Mouse (Mus musculus): ENCODE results near the gene Mup21. TPM values are rescaled to one million over a fixed set of nuclear protein-coding genes. Genes with fewer than 3 reads are reported as not detected.
"Not testable (repeated sequence)": the region's sequence is repeated elsewhere in the genome, so short reads cannot be mapped to it uniquely, and the experiment has no call there.

Gene Mup21
- polyA plus RNA-seq, 1 experiment: not detected

DNA sequence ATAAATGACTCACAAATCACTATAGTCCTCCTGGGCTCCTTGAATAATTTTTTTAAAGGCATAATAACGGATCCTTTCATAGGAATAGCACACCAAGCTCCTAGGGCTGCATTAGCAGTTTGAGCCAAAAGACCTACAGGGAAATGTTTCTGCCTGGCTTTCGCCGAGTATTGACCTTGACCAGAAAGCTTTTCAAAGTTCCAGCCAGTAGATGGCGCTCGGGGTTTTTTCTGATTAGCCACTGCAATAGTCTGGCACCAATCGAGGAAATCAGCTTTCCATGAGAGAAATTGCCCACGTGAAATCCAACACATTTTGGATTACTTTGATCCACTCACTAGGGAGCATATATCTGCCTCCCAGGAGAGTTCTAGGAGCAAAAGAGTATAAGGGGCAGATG is 17.0 kb downstream of the Mup21 start:
- H3K27me3 ChIP-seq (ENCODE audit: control insufficient read depth, insufficient read depth, low read length): no peaks in the 10 kb centered on the region
- no peak for DNase-seq
- 74% methylated on average over 7 of the region's 7 CpGs for WGBS
- H3K4me1 ChIP-seq (replicated peaks; ENCODE audit: control insufficient read depth, insufficient read depth, low read length): no peaks in the 10 kb centered on the region
- no peak overlapping the region for H3K4me3 ChIP-seq (ENCODE audit: control insufficient read depth, insufficient read depth, low read length)
- no peaks in the 10 kb centered on the region for H3K36me3 ChIP-seq (ENCODE audit: control insufficient read depth, insufficient read depth, low read length)
- TF ChIP-seq POLR2A (IDR thresholded peaks at IDR 0.05; ENCODE audit: control insufficient read depth, extremely low read depth, insufficient read depth, low read length, poor library complexity) (no peak), CTCF (IDR thresholded peaks at IDR 0.05; ENCODE audit: borderline replicate concordance, control insufficient read depth, extremely low read depth, insufficient read depth, low read length, poor library complexity) (no peak)
- H3K27ac ChIP-seq (ENCODE audit: control insufficient read depth, insufficient read depth, low read length): no peak overlapping the region

DNA sequence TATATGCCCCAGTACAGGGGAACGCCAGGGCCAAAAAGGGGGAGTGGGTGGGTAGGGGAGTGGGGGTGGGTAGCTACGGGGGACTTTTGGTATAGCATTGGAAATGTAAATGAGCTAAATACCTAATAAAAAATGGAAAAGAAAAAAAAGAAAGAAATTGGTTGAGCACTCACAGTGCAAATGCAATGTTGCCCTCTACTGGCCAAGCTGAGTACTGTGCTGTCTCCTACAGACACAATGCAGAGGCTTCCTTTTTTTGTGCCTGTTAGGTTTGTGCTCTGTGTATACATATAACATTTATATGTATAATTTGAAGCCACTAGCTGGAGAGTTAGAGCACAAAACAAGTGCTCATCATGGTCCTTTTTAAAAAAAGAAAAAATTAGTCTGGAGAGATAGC is 47.3 kb downstream of the Mup21 start:
- 89% methylated on average over 2 of the region's 2 CpGs for WGBS
- not testable (repeated sequence) for H3K27ac ChIP-seq (ENCODE audit: control insufficient read depth, insufficient read depth, low read length); H3K27me3 ChIP-seq (ENCODE audit: control insufficient read depth, insufficient read depth, low read length); H3K4me1 ChIP-seq (replicated peaks; ENCODE audit: control insufficient read depth, insufficient read depth, low read length); H3K36me3 ChIP-seq (ENCODE audit: control insufficient read depth, insufficient read depth, low read length); DNase-seq; H3K4me3 ChIP-seq (ENCODE audit: control insufficient read depth, insufficient read depth, low read length)

Other genes starting within 250 kb of the Mup21 start
- 0.15 TPM in 1 of 2 replicates, not detected in the other for gene Mup20, start 96.7 kb downstream of the Mup21 start, polyA plus RNA-seq (2012; rRNA removed)
- gene Mup3, start 63.5 kb downstream of the Mup21 start, polyA plus RNA-seq (2012; rRNA removed): 1.3 TPM in 1 of 2 replicates, not detected in the other
- 0.04 and 0.12 TPM in 2 replicates for gene Zfp37, start 80.2 kb upstream of the Mup21 start, polyA plus RNA-seq (2012; rRNA removed)
- gene Slc31a2, start 111.7 kb upstream of the Mup21 start, polyA plus RNA-seq (2012; rRNA removed): 19.0 and 21.6 TPM in 2 replicates
- gene Fkbp15, start 209.7 kb upstream of the Mup21 start, polyA plus RNA-seq (2012; rRNA removed): 59.3 and 59.5 TPM in 2 replicates
- 10.5 TPM in 2 replicates for gene Slc31a1, start 209.9 kb upstream of the Mup21 start, polyA plus RNA-seq (2012; rRNA removed)

All from thymus, adult 2 months (tissue).